ENCODE assay signal across 36 mouse cellular contexts in genomic region chr4:126360069-126360468, GRCm38 (mm10). TPM values are rescaled to one million over a fixed set of nuclear protein-coding genes. Genes with fewer than 3 reads are reported as not detected.
"Had no signal": no experiment of that assay in that cellular context is flagged by ENCODE, and none has a peak within 500 bp of the region (broad histone marks: within the 10 kb centered on the region; RNA-seq: fewer than 3 reads in every experiment).

No protein-coding gene starts in this region.

- H3K4me2 ChIP-seq: heart, embryonic 11.5 days; heart, embryonic 12.5 days; heart, embryonic 13.5 days; heart, embryonic 15.5 days; hindbrain, embryonic 12.5 days; hindbrain, embryonic 13.5 days; hindbrain, embryonic 14.5 days; hindbrain, embryonic 15.5 days; intestine, embryonic 15.5 days; kidney, embryonic 15.5 days had no signal

- H3K27me3 ChIP-seq: heart, embryonic 12.5 days; heart, embryonic 13.5 days; heart, embryonic 15.5 days; hindbrain, embryonic 12.5 days; hindbrain, embryonic 13.5 days; hindbrain, embryonic 15.5 days; intestine, embryonic 15.5 days; kidney, embryonic 15.5 days had no signal

- H3K4me3 ChIP-seq: heart, adult 2 months; heart, embryonic 10.5 days; heart, embryonic 12.5 days; heart, embryonic 13.5 days; heart, embryonic 15.5 days; hindbrain, embryonic 10.5 days; hindbrain, embryonic 12.5 days; hindbrain, embryonic 13.5 days; hindbrain, embryonic 15.5 days; intestine, embryonic 15.5 days; kidney, embryonic 15.5 days; layer of hippocampus, adult 2 months had no signal

- H3K9ac ChIP-seq: heart, embryonic 12.5 days; heart, embryonic 13.5 days; heart, embryonic 15.5 days; hindbrain, embryonic 12.5 days; hindbrain, embryonic 13.5 days; hindbrain, embryonic 14.5 days; hindbrain, embryonic 15.5 days; intestine, embryonic 15.5 days; kidney, embryonic 15.5 days had no signal

- H3K9me3 ChIP-seq: heart, embryonic 10.5 days; heart, embryonic 13.5 days; heart, embryonic 15.5 days; hindbrain, embryonic 10.5 days; hindbrain, embryonic 12.5 days; hindbrain, embryonic 13.5 days; hindbrain, embryonic 15.5 days; intestine, embryonic 15.5 days; kidney, embryonic 15.5 days had no signal

- H3K27ac ChIP-seq: heart, adult 2 months; heart, embryonic 10.5 days; heart, embryonic 13.5 days; heart, embryonic 15.5 days; hindbrain, embryonic 10.5 days; hindbrain, embryonic 12.5 days; hindbrain, embryonic 13.5 days; hindbrain, embryonic 14.5 days; hindbrain, embryonic 15.5 days; hindbrain, postnatal 0 days; intestine, embryonic 15.5 days; kidney, embryonic 15.5 days; kidney, postnatal 0 days; layer of hippocampus, adult 2 months had no signal

- ATAC-seq: hindbrain, embryonic 16.5 days; hindbrain, postnatal 0 days; inflammation-experienced regulatory T-cells, adult 6 months; intestine, embryonic 15.5 days; intestine, embryonic 16.5 days; intestine, postnatal 0 days had no signal

- DNase-seq: heart, adult 2 months; heart, postnatal 10 days; heart, postnatal 14 days; heart, postnatal 36 days; heart, postnatal 4 days; kidney, adult 11 months; kidney, adult 18-20 months; kidney, adult 2 months; kidney, adult 8-10 months; kidney, adult 9 months; kidney, postnatal 10 days; kidney, postnatal 14 days; kidney, postnatal 25 days; kidney, postnatal 36 days; kidney, postnatal 4 days; layer of hippocampus, adult 9-11 months had no signal

- H3K4me1 ChIP-seq: heart, embryonic 10.5 days; heart, embryonic 12.5 days; heart, embryonic 13.5 days; heart, embryonic 15.5 days; hindbrain, embryonic 10.5 days; hindbrain, embryonic 12.5 days; hindbrain, embryonic 13.5 days; hindbrain, embryonic 15.5 days; intestine, embryonic 15.5 days; kidney, embryonic 15.5 days had no signal

RNA-seq across cellular contexts. Expression of gene Tekt2, which starts 34.6 kb away (rescaled TPM):
- total RNA-seq: hematopoietic stem cell, adult 5-6 weeks had no signal
- polyA plus RNA-seq: inflammation-experienced regulatory T-cells, adult 6 months had no signal
